Mouse (Mus musculus): ENCODE results near the gene Ano1. TPM values are rescaled to one million over a fixed set of nuclear protein-coding genes. Genes with fewer than 3 reads are reported as not detected.

Gene Ano1
- total RNA-seq, 1 experiment, result 9.1 TPM

- TF ChIP-seq CHD2 (IDR thresholded peaks at IDR 0.05; ENCODE audit: low read depth, low read length), result no peak
- no peak for TF ChIP-seq ZNF384 (IDR thresholded peaks at IDR 0.05; ENCODE audit: low read depth, low read length)
- TF ChIP-seq MAFK (IDR thresholded peaks at IDR 0.05; ENCODE audit: insufficient read depth, low read depth, low read length), result no peak
- TF ChIP-seq ZC3H11A (IDR thresholded peaks at IDR 0.05; ENCODE audit: borderline replicate concordance, low read depth, low read length), result no peak
- in situ Hi-C loops (cut with MboI; ENCODE audit: low sequenced_read_pairs in 2 of 2, unreplicated experiment in 2 of 2), result no loop called here
- Histone ChIP-seq H3K4me3 (ENCODE audit: insufficient read depth in 1 of 2, low read depth in 1 of 2, low read length in 2 of 2, poor library complexity in 1 of 2, severe bottlenecking in 1 of 2) (no peak overlapping the region), H3K9me3 (ENCODE audit: control insufficient read depth, insufficient read depth, low read depth, low read length) (no peaks in the 10 kb centered on the region), H3K36me3 (ENCODE audit: control insufficient read depth, insufficient read depth, low read length, poor library complexity, severe bottlenecking) (peaks cover 13% of the 10 kb centered on the region), H3K9ac (ENCODE audit: insufficient read depth, low read depth, low read length, poor library complexity, severe bottlenecking) (no peak overlapping the region), H3K27ac (ENCODE audit: insufficient read depth, low read depth, low read length, poor library complexity, severe bottlenecking) (no peak overlapping the region), H3K4me1 (ENCODE audit: control insufficient read depth in 2 of 2, insufficient read depth in 2 of 2, low read length in 2 of 2, poor library complexity in 1 of 2) (peaks cover 2 to 5% of the 10 kb centered on the region in 2 experiments; a peak in 3 of 4 replicates)
- no peak for DNase-seq (ENCODE audit: low read depth, low spot score)
Observed at GRCm38 (mm10) chr7:144549904-144550566, 201.7 kb downstream of the Ano1 start.

DNA sequence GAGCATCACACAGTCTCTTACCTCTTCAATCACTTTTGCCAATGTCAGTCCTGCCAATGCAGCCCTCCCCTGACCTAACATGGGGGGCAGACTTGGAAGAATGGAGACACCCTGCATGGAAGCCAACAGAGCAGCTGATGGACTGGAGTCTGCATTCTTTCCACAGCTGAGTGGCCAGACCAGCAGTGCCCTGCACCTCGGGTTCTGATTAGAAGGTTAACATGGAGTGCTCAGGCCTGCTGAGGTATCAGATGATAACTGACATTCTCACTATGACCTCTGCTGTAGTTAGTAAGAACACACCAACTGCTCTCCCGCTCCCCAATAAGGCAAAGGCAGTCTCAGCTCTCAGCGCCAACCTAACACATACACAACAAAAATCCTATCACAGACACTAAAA, 206.5 kb downstream of the Ano1 start:
- no peaks in the 10 kb centered on the region for H3K4me1 ChIP-seq (ENCODE audit: control insufficient read depth in 2 of 2, insufficient read depth in 2 of 2, low read length in 2 of 2, poor library complexity in 1 of 2)
- no peak for DNase-seq (ENCODE audit: low read depth, low spot score)
- no peaks in the 10 kb centered on the region for H3K9me3 ChIP-seq (ENCODE audit: control insufficient read depth, insufficient read depth, low read depth, low read length)
- peaks cover 6% of the 10 kb centered on the region for H3K36me3 ChIP-seq (ENCODE audit: control insufficient read depth, insufficient read depth, low read length, poor library complexity, severe bottlenecking)
- no peak overlapping the region for H3K27ac ChIP-seq (ENCODE audit: insufficient read depth, low read depth, low read length, poor library complexity, severe bottlenecking)
- H3K9ac ChIP-seq (ENCODE audit: insufficient read depth, low read depth, low read length, poor library complexity, severe bottlenecking), result no peak overlapping the region
- TF ChIP-seq ZNF384 (IDR thresholded peaks at IDR 0.05; ENCODE audit: low read depth, low read length) (no peak), HCFC1 (IDR thresholded peaks at IDR 0.05; ENCODE audit: borderline replicate concordance, insufficient read depth, low read length) (no peak), ZC3H11A (IDR thresholded peaks at IDR 0.05; ENCODE audit: borderline replicate concordance, low read depth, low read length) (no peak), MAFK (IDR thresholded peaks at IDR 0.05; ENCODE audit: insufficient read depth, low read depth, low read length) (no peak), CHD2 (IDR thresholded peaks at IDR 0.05; ENCODE audit: low read depth, low read length) (no peak)
- H3K4me3 ChIP-seq (ENCODE audit: insufficient read depth in 1 of 2, low read depth in 1 of 2, low read length in 2 of 2, poor library complexity in 1 of 2, severe bottlenecking in 1 of 2), result no peak overlapping the region
- in situ Hi-C loops (cut with MboI; ENCODE audit: low sequenced_read_pairs in 2 of 2, unreplicated experiment in 2 of 2), result no loop called here

- no peak overlapping the region for H3K9ac ChIP-seq (ENCODE audit: insufficient read depth, low read depth, low read length, poor library complexity, severe bottlenecking)
- H3K27ac ChIP-seq (ENCODE audit: insufficient read depth, low read depth, low read length, poor library complexity, severe bottlenecking), result no peak overlapping the region
- in situ Hi-C loops (cut with MboI; ENCODE audit: low sequenced_read_pairs in 2 of 2, unreplicated experiment in 2 of 2), result no loop called here
- H3K9me3 ChIP-seq (ENCODE audit: control insufficient read depth, insufficient read depth, low read depth, low read length), result no peaks in the 10 kb centered on the region
- no peak for TF ChIP-seq HCFC1 (IDR thresholded peaks at IDR 0.05; ENCODE audit: borderline replicate concordance, insufficient read depth, low read length)
- no peak for TF ChIP-seq MAFK (IDR thresholded peaks at IDR 0.05; ENCODE audit: insufficient read depth, low read depth, low read length)
- no peak for TF ChIP-seq ZNF384 (IDR thresholded peaks at IDR 0.05; ENCODE audit: low read depth, low read length)
- TF ChIP-seq ZC3H11A (IDR thresholded peaks at IDR 0.05; ENCODE audit: borderline replicate concordance, low read depth, low read length), result no peak
- no peak for TF ChIP-seq CHD2 (IDR thresholded peaks at IDR 0.05; ENCODE audit: low read depth, low read length)
- peaks cover 4% of the 10 kb centered on the region for H3K36me3 ChIP-seq (ENCODE audit: control insufficient read depth, insufficient read depth, low read length, poor library complexity, severe bottlenecking)
- no peak for DNase-seq (ENCODE audit: low read depth, low spot score)
- no peak overlapping the region for H3K4me3 ChIP-seq (ENCODE audit: insufficient read depth in 1 of 2, low read depth in 1 of 2, low read length in 2 of 2, poor library complexity in 1 of 2, severe bottlenecking in 1 of 2)
- H3K4me1 ChIP-seq (ENCODE audit: control insufficient read depth in 2 of 2, insufficient read depth in 2 of 2, low read length in 2 of 2, poor library complexity in 1 of 2), result no peaks in the 10 kb centered on the region
Observed at GRCm38 (mm10) chr7:144541351-144541750, 210.4 kb downstream of the Ano1 start.

GRCm38 (mm10) chr7:144539146-144539545, 212.6 kb downstream of the Ano1 start:
- Histone ChIP-seq H3K4me1 (ENCODE audit: control insufficient read depth in 2 of 2, insufficient read depth in 2 of 2, low read length in 2 of 2, poor library complexity in 1 of 2) (no peaks in the 10 kb centered on the region), H3K4me3 (ENCODE audit: insufficient read depth in 1 of 2, low read depth in 1 of 2, low read length in 2 of 2, poor library complexity in 1 of 2, severe bottlenecking in 1 of 2) (no peak overlapping the region), H3K36me3 (ENCODE audit: control insufficient read depth, insufficient read depth, low read length, poor library complexity, severe bottlenecking) (peaks cover 2% of the 10 kb centered on the region), H3K27ac (ENCODE audit: insufficient read depth, low read depth, low read length, poor library complexity, severe bottlenecking) (no peak overlapping the region), H3K9me3 (ENCODE audit: control insufficient read depth, insufficient read depth, low read depth, low read length) (no peaks in the 10 kb centered on the region), H3K9ac (ENCODE audit: insufficient read depth, low read depth, low read length, poor library complexity, severe bottlenecking) (no peak overlapping the region)
- no peak for TF ChIP-seq ZNF384 (IDR thresholded peaks at IDR 0.05; ENCODE audit: low read depth, low read length)
- no peak for TF ChIP-seq ZC3H11A (IDR thresholded peaks at IDR 0.05; ENCODE audit: borderline replicate concordance, low read depth, low read length)
- no peak for TF ChIP-seq CHD2 (IDR thresholded peaks at IDR 0.05; ENCODE audit: low read depth, low read length)
- no peak for TF ChIP-seq HCFC1 (IDR thresholded peaks at IDR 0.05; ENCODE audit: borderline replicate concordance, insufficient read depth, low read length)
- no peak for TF ChIP-seq MAFK (IDR thresholded peaks at IDR 0.05; ENCODE audit: insufficient read depth, low read depth, low read length)
- DNase-seq (ENCODE audit: low read depth, low spot score), result no peak
- in situ Hi-C loops (cut with MboI; ENCODE audit: low sequenced_read_pairs in 2 of 2, unreplicated experiment in 2 of 2), result no loop called here

Other genes with a start within 250 kb of the Ano1 start
- 55.1 and 55.7 TPM in 2 replicates for gene Ppfia1, start 198.2 kb downstream of the Ano1 start, total RNA-seq (2012; rRNA removed)
- gene Fadd, start 169.5 kb downstream of the Ano1 start, total RNA-seq (2012; rRNA removed), result 2.3 and 2.9 TPM in 2 replicates
- gene Fgf3, start 86.1 kb upstream of the Ano1 start, total RNA-seq (2012; rRNA removed), result 2.4 and 3.3 TPM in 2 replicates
- gene Fgf4, start 95.4 kb upstream of the Ano1 start, total RNA-seq (2012; rRNA removed), result 147 and 268 TPM in 2 replicates
- gene Fgf15, start 144.6 kb upstream of the Ano1 start, total RNA-seq (2012; rRNA removed), result 10.8 and 43.2 TPM in 2 replicates
- gene LTO1, start 163.1 kb upstream of the Ano1 start, total RNA-seq (2012; rRNA removed), result 23.9 TPM in 2 replicates
- gene Ccnd1, start 188.0 kb upstream of the Ano1 start, total RNA-seq (2012; rRNA removed), result 57.6 and 65.9 TPM in 2 replicates